Mouse (Mus musculus): ENCODE measurements around the gene Anks1b. TPM values are rescaled to one million over a fixed set of nuclear protein-coding genes. Genes with fewer than 3 reads are reported as not detected.

Gene Anks1b
- polyA plus RNA-seq (2015; fragmentation: Nextera tagmentation; extraction: Ambion mirVana), result 40.8 and 42.0 TPM in 2 replicates

DNA sequence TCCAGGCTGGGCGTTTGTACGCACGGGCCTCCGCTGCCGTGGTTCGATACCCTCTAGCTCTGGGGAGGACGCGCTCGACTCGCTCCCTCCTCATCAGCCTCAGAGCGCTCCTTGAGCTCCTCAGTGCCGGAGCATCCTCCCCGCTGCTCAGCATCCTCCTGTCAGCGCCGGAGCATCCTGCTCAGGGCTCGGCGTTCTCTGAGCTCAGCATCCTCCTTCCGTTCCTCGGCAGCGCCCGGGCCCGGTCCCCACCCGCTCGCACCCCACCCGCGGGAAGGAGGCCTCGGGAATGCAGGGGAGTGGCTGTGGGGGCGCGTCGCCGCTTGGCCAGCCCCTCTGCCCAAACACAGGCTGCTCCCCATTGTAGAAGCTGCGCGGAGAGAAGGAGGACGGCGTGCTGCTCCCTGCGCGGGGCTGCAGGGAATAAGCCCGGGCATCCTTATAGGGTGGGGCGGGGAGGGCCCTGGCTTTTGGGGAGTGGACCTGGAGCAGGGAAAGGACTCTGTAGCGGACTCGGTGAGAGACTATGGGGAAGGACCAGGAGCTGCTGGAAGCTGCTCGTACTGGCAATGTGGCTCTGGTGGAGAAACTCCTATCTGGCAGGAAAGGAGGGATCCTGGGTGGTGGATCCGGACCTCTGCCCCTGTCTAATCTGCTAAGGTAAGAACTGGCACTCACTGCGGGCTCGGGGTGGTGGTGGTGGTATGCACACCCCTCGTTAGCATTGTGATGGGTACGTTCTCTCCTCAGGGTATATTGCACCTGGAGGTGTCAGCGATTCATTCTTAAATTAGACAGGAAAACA is at the start of gene Anks1b:
Anks1b (plus strand) TSS at position 364 of the 805 bp plus-strand sequence.
- peak; percentile 89 for ATAC-seq (ENCODE audit: low read depth)
- Histone ChIP-seq H3K4me3 (peak within 1 kb of the TSS; percentile 85), H3K9ac (peak within 1 kb of the TSS; percentile 89), H3K9me3 (no peaks in the 10 kb centered on the region), H3K4me2 (peak within 1 kb of the TSS; percentile 74), H3K36me3 (no peaks in the 10 kb centered on the region), H3K27ac (replicated peaks) (peak within 1 kb of the TSS; percentile 95), H3K27me3 (peaks cover 3% of the 10 kb centered on the region; the same call in 1 of the 2 replicates), H3K4me1 (replicated peaks) (peaks cover 26% of the 10 kb centered on the region)
- under 1% methylated on average over 47 of the region's 48 CpGs for WGBS

DNA sequence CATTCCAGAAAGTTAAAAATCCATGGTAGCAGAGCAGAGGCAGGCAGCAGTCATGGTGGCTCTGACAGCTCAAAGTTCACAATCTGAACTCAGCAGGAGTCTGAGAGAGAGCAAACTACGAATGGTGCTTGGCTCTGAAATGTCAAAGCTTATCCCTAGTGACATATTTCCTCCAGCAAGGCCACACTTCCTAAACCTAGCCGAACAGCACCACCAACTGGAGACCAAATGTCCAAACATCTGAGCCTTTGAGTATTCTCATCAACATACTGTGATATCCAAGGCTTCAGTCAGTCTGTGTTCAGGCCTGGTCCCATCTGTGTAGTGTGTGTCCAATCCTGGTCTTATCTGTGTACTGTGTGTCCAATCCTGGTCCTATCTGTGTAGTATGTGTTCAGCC is 49.4 kb upstream of the Anks1b start:
- Histone ChIP-seq H3K27me3 (no peaks in the 10 kb centered on the region), H3K4me3 (no peak overlapping the region), H3K4me1 (replicated peaks) (no peaks in the 10 kb centered on the region), H3K36me3 (peaks cover 12% of the 10 kb centered on the region), H3K9ac (no peak overlapping the region), H3K9me3 (no peaks in the 10 kb centered on the region), H3K4me2 (no peak overlapping the region), H3K27ac (replicated peaks) (no peak overlapping the region)
- no peak for ATAC-seq (ENCODE audit: low read depth)
- 53% methylated on average over 2 of the region's 2 CpGs for WGBS

DNA sequence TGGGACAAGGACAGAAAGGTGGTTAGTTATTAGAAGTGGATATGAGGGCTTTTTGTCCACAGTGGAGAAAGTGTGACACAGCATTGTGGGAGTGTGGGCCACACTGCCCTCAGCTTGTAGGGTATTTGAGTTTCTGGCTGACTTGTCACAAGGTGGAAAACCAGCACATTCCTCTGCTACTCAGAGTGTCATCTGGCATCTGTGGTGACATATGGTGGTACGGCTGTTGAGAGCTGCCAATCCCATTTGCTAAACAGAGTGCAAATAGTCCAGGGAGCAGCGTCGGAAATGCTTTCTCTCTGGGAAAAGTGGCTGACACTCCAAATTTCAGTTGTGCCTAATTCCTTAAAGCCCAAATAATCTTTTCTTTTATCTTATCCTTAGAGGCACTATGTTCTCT is 46.4 kb upstream of the Anks1b start:
- H3K4me3 ChIP-seq, result no peak overlapping the region
- no peaks in the 10 kb centered on the region for H3K9me3 ChIP-seq
- H3K36me3 ChIP-seq, result peaks cover 5% of the 10 kb centered on the region; the same call in 1 of the 2 replicates
- WGBS, result 66% methylated on average over 3 of the region's 3 CpGs
- H3K9ac ChIP-seq, result no peak overlapping the region
- H3K27me3 ChIP-seq, result no peaks in the 10 kb centered on the region
- H3K4me1 ChIP-seq (replicated peaks), result no peaks in the 10 kb centered on the region
- no peak for ATAC-seq (ENCODE audit: low read depth)
- H3K27ac ChIP-seq (replicated peaks), result no peak overlapping the region
- no peak overlapping the region for H3K4me2 ChIP-seq

DNA sequence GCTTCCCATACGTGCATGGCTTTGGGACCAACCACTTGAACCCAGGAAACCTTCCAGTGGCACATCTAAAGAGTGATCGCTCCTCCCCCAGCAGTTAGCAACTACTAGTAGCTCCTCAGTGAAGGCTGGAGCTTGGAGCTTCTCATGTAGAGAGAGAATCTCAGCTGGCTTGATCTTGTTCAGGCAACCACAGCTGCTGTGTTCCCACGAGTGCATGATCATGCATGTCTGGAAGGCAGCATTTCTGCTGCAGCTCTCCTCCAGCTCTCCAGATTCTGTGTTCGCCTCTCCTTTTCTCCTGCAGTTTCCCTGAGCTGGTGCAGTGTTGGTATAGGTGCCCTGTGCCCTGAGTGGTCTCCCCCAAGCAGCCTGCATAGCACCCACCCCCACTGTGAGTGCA is 41.0 kb upstream of the Anks1b start:
- H3K9ac ChIP-seq, result no peak overlapping the region
- no peaks in the 10 kb centered on the region for H3K27me3 ChIP-seq
- no peaks in the 10 kb centered on the region for H3K9me3 ChIP-seq
- no peaks in the 10 kb centered on the region for H3K4me1 ChIP-seq (replicated peaks)
- ATAC-seq (ENCODE audit: low read depth), result no peak
- WGBS, result 81% methylated on average over 4 of the region's 4 CpGs
- H3K4me2 ChIP-seq, result no peak overlapping the region
- H3K27ac ChIP-seq (replicated peaks), result no peak overlapping the region
- no peaks in the 10 kb centered on the region for H3K36me3 ChIP-seq
- no peak overlapping the region for H3K4me3 ChIP-seq

DNA sequence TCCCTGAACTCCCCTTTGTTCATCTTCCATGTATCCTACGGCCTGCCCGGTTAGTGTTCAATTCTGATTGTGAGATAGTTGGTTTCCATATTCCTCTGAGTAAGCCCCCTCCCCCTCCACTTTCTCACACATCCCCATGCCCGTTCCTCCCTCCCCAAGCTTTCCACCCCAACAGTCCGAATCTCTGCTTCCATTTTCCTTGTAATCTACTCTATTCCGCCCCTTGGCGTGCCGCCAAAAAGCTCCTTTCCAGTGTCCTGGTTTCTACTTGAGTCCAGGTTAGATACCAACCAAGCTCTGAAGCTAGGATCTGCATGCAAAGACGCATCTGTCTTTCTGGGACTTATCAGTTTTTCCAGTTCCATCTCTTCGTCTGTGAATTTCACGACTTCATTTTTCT is 40.1 kb upstream of the Anks1b start:
- Histone ChIP-seq H3K9ac (no peak overlapping the region), H3K27ac (replicated peaks) (no peak overlapping the region), H3K36me3 (no peaks in the 10 kb centered on the region), H3K4me2 (no peak overlapping the region), H3K4me1 (replicated peaks) (no peaks in the 10 kb centered on the region), H3K9me3 (no peaks in the 10 kb centered on the region), H3K4me3 (no peak overlapping the region), H3K27me3 (no peaks in the 10 kb centered on the region)
- WGBS, result 89% methylated on average over 10 of the region's 10 CpGs
- no peak for ATAC-seq (ENCODE audit: low read depth)

DNA sequence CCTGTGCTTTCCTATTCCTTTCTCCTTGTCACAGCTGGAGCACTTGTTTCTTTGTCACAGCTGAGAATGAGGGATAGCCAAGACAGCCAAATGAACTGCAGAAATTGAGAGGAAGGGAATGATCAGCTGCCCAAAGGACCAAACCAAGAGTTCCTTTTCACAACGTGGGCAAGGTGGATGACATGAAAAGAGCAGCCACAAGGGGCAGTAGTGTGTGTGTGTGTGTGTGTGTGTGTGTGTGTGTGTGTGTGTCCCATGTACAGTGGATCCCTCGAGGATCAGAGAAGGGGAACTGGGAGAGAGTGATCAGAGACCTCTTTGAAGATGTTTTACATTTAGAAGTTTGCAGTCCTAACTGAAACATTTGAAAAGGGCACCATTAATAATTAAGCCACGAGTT is 35.8 kb upstream of the Anks1b start:
- Histone ChIP-seq H3K9ac (no peak overlapping the region), H3K27me3 (no peaks in the 10 kb centered on the region), H3K9me3 (no peaks in the 10 kb centered on the region), H3K4me3 (no peak overlapping the region), H3K36me3 (no peaks in the 10 kb centered on the region), H3K4me1 (replicated peaks) (no peaks in the 10 kb centered on the region), H3K27ac (replicated peaks) (no peak overlapping the region), H3K4me2 (no peak overlapping the region)
- WGBS, result 50% methylated on average over 3 of the region's 3 CpGs
- ATAC-seq (ENCODE audit: low read depth), result no peak

DNA sequence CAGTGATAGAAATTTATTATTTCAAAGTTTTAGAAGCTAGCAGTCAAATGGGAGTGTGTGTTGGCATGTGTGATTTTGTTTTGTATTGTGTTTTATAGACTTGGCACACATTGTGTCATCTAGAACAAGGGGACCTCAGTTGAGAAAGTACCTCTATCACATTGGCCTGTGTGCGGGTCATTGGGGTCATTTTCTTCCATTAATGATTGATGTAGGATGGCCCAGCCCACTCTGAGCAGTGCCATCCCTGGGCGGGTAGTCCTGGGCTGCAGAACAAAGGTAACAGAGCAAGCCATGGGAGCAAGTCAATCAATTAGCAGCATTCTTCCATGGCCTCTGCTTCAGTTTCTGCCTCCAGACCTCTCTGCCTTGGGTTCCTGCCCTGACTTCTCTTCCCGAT is 34.5 kb upstream of the Anks1b start:
- H3K27me3 ChIP-seq, result no peaks in the 10 kb centered on the region
- no peak for ATAC-seq (ENCODE audit: low read depth)
- H3K4me3 ChIP-seq, result no peak overlapping the region
- H3K4me2 ChIP-seq, result no peak overlapping the region
- H3K27ac ChIP-seq (replicated peaks), result no peak overlapping the region
- no peaks in the 10 kb centered on the region for H3K36me3 ChIP-seq
- H3K9me3 ChIP-seq, result no peaks in the 10 kb centered on the region
- H3K9ac ChIP-seq, result no peak overlapping the region
- WGBS, result 79% methylated on average over 3 of the region's 3 CpGs
- H3K4me1 ChIP-seq (replicated peaks), result no peaks in the 10 kb centered on the region

DNA sequence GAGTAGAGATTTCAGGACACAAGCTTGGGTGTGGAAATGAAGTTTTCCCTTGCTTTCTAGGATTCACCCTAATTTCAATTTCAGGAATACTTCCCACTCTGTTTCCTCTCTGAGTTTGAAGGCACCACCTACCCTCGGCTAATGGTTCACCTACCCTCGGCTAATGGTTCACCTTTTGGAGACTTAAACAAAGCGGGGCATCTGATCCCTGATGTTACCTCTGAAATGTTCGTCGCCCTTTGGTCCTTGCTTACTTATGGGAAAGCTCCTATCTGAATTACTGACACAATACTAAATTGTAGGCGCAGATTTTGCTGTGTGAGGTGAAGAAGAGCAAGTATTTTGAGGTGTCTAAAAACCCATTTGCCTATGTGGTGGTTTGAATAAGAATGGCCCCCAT is 22.4 kb upstream of the Anks1b start:
- no peak overlapping the region for H3K27ac ChIP-seq (replicated peaks)
- WGBS, result 89% methylated on average over 6 of the region's 6 CpGs
- H3K4me2 ChIP-seq, result no peak overlapping the region
- no peaks in the 10 kb centered on the region for H3K36me3 ChIP-seq
- ATAC-seq (ENCODE audit: low read depth), result no peak
- no peak overlapping the region for H3K9ac ChIP-seq
- H3K4me1 ChIP-seq (replicated peaks), result no peaks in the 10 kb centered on the region
- no peak overlapping the region for H3K4me3 ChIP-seq
- H3K27me3 ChIP-seq, result no peaks in the 10 kb centered on the region
- no peaks in the 10 kb centered on the region for H3K9me3 ChIP-seq

DNA sequence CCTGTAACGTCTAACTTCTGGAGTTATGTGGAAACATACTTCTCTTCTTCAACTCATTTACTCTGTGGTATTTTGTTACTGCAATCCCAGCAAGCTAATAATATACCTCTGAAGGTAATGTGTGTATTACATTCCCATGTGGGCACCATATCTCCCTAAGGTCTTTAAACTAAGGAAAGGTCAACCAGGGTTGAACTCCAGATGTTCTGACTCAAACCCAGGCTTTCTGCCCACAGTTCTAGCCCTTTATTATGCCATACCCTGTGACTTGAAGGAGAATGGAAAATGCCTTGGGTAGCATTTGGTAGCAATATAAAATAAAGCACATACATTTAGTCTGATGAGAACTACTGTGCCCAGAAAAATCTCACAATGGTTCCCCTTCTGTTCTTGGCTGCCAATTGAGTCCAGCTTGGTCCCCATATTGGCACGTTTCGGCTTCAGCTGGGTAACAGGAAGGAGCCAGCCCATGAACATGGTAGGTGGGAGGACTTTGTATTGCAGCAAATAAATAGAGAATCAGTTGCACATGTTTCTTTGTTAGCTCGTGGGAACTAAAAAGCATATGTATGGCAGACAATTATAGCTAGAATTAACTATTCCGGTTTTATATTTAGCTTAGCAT is 17.9 kb upstream of the Anks1b start:
- no peaks in the 10 kb centered on the region for H3K9me3 ChIP-seq
- ATAC-seq (ENCODE audit: low read depth), result no peak
- no peaks in the 10 kb centered on the region for H3K4me1 ChIP-seq (replicated peaks)
- no peak overlapping the region for H3K4me2 ChIP-seq
- H3K4me3 ChIP-seq, result no peak overlapping the region
- no peak overlapping the region for H3K27ac ChIP-seq (replicated peaks)
- no peak overlapping the region for H3K9ac ChIP-seq
- no peaks in the 10 kb centered on the region for H3K27me3 ChIP-seq
- 85% methylated on average over 5 of the region's 5 CpGs for WGBS
- H3K36me3 ChIP-seq, result no peaks in the 10 kb centered on the region

DNA sequence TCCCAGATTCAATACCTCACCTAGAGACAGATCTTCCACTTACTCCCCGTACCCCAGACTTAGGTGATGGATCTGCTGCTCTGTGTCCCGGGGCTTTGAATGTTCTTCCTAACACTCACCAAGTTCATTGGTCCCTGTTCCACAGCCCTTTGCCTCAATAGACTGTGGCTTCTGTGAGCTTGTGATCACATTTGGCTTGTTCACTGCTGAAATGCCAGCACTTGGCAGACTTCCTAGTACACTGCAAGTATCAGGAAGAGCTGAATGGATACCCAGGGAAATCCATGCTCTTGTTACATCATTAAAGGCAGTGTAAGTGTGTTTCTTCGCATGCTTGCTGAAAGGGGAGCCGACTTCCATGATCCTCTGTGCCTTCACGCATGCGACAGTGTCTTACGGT is 17.0 kb upstream of the Anks1b start:
- ATAC-seq (ENCODE audit: low read depth), result no peak
- Histone ChIP-seq H3K4me1 (replicated peaks) (no peaks in the 10 kb centered on the region), H3K4me3 (no peak overlapping the region), H3K9ac (no peak overlapping the region), H3K27me3 (no peaks in the 10 kb centered on the region), H3K4me2 (no peak overlapping the region), H3K36me3 (no peaks in the 10 kb centered on the region), H3K27ac (replicated peaks) (no peak overlapping the region), H3K9me3 (no peaks in the 10 kb centered on the region)
- WGBS, result 92% methylated on average over 7 of the region's 7 CpGs

DNA sequence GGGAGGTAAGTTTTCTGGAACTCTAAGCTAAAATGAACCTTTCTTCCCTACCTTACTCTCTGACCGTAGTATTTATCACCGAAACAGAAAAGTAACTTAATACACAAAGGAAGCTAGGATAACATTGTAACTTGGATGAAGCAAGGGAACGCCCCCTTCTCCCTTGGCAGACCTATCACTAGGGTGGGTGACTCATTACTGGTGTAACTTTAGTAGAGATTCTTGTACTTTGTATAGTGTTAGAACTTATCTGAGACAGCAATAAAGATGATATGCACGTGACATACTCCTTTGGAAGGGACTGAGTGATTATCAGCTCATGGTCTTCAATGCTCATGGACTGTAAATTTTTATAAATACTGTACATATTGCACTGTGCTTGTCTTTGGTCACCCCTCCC is 5.1 kb upstream of the Anks1b start:
- 92% methylated on average over 4 of the region's 4 CpGs for WGBS

DNA sequence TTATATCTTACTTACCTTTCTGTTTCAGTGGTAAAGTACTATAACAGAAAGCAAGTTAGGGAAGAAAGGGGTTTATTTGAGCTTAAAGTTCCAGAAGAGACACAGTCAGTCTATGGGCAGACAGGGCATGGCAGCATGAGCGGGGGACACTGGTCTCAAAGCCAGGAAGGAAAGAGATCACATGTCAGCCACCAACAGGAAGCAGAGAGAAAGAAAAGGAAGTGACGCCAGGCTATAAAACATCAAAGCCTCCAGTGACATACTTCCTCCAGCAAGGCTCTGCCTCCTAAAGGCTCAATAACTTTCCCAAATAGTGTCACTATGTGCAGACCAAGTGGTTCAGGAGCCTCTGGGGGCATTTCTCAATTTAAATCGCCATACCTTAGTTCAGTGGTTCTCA is 4.5 kb upstream of the Anks1b start:
- no peak overlapping the region for H3K4me2 ChIP-seq
- H3K9me3 ChIP-seq, result no peaks in the 10 kb centered on the region
- H3K36me3 ChIP-seq, result no peaks in the 10 kb centered on the region
- WGBS, result 81% methylated on average over 3 of the region's 3 CpGs
- H3K4me1 ChIP-seq (replicated peaks), result peaks cover 11% of the 10 kb centered on the region; the same call in 1 of the 2 replicates
- no peak overlapping the region for H3K4me3 ChIP-seq
- no peak for ATAC-seq (ENCODE audit: low read depth)
- H3K9ac ChIP-seq, result no peak overlapping the region
- H3K27me3 ChIP-seq, result peaks cover 3% of the 10 kb centered on the region; the same call in 1 of the 2 replicates
- H3K27ac ChIP-seq (replicated peaks), result no peak overlapping the region

More for the DNA sequence above, 5.1 kb upstream of the Anks1b start:
- H3K9me3 ChIP-seq, result no peaks in the 10 kb centered on the region
- H3K4me2 ChIP-seq, result no peak overlapping the region
- H3K9ac ChIP-seq, result no peak overlapping the region
- peaks cover 3% of the 10 kb centered on the region; the same call in 1 of the 2 replicates for H3K27me3 ChIP-seq
- H3K36me3 ChIP-seq, result no peaks in the 10 kb centered on the region
- H3K27ac ChIP-seq (replicated peaks), result no peak overlapping the region
- ATAC-seq (ENCODE audit: low read depth), result no peak
- H3K4me1 ChIP-seq (replicated peaks), result peaks cover 7% of the 10 kb centered on the region; the same call in 1 of the 2 replicates
- no peak overlapping the region for H3K4me3 ChIP-seq

All from neural tube, embryonic 13.5 days (tissue).